Mouse (Mus musculus): ENCODE results near the gene Cyb5r3.

Cyb5r3 gene

GRCm38 (mm10) chr15:83169772-83170722, 2.3 kb downstream of the Cyb5r3 start:
- DNase-seq (ENCODE audit: low spot score) = no peak

GRCm38 (mm10) chr15:83168875-83169771, 3.3 kb downstream of the Cyb5r3 start:
- no peak for DNase-seq (ENCODE audit: low spot score)

DNA sequence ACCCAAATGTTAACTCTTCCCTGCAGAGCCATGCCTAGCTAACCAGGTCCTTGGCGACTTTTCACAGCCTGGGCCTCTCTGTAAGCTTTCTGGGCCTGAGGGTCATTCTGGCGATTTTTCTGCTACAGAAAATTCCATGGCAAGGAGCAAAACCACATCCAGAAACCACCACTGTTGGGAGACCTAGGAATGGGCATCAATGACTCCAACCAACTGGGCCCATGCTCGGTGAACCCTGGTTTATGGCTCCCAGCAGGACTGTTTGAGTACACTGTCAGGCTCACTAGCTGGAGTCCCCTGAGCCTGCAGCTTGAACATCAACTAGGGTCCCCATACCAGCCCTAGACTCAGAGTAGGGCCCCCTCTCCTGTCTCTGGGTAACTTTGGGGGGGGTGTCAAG, 4.1 kb downstream of the Cyb5r3 start:
- no peak for DNase-seq (ENCODE audit: low spot score)

- DNase-seq (ENCODE audit: low spot score) = no peak
Observed at GRCm38 (mm10) chr15:83167550-83168065, 4.8 kb downstream of the Cyb5r3 start.

DNA sequence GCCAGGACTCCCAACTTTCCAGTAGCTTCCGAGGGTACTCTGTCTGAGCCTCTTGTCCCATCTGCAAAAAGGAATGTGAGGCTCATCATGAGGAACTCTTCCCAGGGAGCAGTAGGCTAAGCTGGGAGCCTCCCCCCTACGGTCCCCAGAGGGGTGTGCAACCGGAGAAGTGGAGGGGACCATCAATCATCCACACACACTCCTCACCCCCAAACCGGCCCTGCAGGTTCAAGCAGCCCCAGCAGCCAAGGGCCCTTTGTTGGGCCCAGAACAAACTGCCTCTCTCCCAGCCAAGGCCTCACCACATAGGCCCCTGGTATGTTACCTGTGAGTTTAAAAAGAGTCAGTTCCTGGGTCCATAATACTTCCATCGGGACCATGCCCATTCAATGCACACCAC, 5.3 kb downstream of the Cyb5r3 start:
- DNase-seq (ENCODE audit: low spot score) = no peak

GRCm38 (mm10) chr15:83166642-83167041, 5.8 kb downstream of the Cyb5r3 start:
- DNase-seq (ENCODE audit: low spot score) = no peak

- no peak for DNase-seq (ENCODE audit: low spot score)
Observed at GRCm38 (mm10) chr15:83165526-83166315, 6.7 kb downstream of the Cyb5r3 start.

- no peak for DNase-seq (ENCODE audit: low spot score)
Observed at GRCm38 (mm10) chr15:83164971-83165471, 7.4 kb downstream of the Cyb5r3 start.

GRCm38 (mm10) chr15:83162818-83163485, 9.4 kb downstream of the Cyb5r3 start:
- no peak for DNase-seq (ENCODE audit: low spot score)

DNA sequence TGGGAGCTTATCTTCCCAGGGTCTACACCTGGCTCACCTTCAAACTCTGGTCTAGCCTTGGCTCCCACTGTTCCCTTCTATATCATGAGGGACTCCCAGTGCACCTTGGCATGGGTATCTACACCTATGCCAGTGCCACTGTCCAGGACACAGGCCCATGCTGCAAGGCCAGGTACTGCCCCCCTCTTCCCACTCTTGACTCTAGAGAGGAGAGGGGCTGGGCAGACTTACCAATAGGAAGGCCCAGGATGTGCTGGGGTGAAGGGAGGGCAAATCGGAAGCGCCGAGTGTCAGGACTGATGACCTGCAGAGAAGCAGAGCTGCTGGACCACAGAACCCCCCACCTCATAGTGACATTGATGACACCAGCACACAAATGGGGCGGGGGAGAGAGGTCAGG, 10.4 kb downstream of the Cyb5r3 start:
- DNase-seq (ENCODE audit: low spot score) = no peak

GRCm38 (mm10) chr15:83161062-83161748, 11.2 kb downstream of the Cyb5r3 start:
- DNase-seq (ENCODE audit: low spot score) = no peak

- DNase-seq (ENCODE audit: low spot score) = no peak
Observed at GRCm38 (mm10) chr15:83160561-83160960, 11.8 kb downstream of the Cyb5r3 start.

GRCm38 (mm10) chr15:83159823-83160222, 12.6 kb downstream of the Cyb5r3 start:
- no peak for DNase-seq (ENCODE audit: low spot score)

DNA sequence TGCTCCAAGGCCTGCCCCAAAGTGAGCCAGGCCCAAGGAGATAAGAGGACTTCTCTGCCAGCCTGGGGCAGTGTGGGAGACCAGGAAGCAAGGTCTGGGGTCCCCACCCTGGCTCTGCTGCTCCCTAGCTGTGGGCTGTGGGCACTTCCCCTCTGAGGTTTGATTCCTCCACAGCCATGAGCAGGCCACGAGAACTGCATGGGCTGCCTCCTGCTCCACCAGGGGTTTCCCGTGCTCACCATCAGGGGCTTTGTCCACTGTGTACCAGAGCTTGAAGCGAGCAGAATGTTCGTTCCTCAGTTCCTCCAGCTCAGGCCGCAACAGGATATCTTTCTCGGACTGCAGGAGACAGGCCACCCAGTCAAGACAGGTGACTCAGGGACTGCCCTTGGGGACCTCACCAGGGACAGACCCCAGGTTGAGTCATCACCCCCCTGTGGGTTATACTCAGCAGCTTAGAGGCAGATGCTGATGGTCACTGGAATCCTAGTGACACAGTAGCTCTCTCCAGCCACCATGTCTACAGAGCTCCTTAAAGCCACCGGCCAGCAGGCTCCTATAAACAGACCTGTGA, 13.7 kb downstream of the Cyb5r3 start:
- no peak for DNase-seq (ENCODE audit: low spot score)

DNA sequence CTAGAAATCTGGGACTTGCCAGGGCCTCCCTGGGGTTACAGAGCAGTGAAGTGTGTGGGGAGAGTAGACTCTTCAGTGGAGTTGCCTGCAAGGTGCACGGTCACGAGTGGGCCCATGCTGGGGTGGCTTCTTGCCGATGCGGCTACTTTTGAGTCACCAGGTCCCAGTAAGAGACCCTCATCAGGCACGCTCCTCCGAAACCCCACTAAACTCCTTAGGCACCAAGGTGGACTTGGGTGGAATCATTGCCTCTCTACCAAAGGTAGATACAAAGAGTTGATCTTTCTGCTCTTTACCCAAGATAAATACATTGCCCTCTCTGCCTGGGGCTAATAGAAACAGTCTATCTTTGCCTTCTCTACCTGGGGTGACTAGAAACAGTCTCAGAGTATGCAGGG, 14.7 kb downstream of the Cyb5r3 start:
- no peak for DNase-seq (ENCODE audit: low spot score)

GRCm38 (mm10) chr15:83156929-83157666, 15.3 kb downstream of the Cyb5r3 start:
- DNase-seq (ENCODE audit: low spot score) = peak; percentile 51

DNA sequence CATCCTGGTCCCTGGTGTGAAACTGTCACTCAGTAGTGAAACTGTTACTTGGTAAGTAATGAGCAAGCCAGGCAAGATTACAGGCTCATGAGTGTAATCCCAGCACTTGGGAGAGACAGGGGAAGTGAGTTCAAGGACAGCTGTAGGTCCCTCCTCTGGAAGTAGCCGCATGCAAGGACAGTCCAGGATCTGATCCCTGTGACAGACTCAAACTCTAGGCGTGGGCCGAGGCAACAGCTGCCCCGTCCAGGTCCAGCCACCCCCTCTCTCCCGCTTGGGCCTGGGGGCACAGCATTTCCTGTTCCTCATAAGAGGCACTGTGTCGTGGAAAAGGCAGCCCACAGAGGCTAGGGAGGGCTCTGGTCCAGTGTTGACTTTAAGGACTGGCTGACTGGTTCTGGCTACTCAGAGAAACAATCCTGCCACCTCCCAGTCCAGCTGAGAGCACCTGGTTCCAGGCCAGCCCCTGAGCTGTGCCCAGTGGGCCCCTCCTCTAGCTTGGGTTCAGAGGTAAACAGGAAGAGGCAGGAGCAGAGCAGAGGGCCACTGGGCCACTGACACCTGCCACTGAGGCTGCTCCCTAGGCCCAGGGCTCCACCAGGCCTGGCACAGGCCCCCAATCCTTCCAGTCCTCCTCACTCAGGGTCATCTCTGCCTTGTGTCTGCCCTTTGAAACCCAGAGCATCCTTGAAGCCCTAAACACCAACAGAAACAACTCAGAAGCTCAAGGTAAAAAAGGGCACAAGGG, 16.5 kb downstream of the Cyb5r3 start:
- DNase-seq (ENCODE audit: low spot score) = no peak

GRCm38 (mm10) chr15:83154309-83154708, 18.1 kb downstream of the Cyb5r3 start:
- DNase-seq (ENCODE audit: low spot score) = no peak

DNA sequence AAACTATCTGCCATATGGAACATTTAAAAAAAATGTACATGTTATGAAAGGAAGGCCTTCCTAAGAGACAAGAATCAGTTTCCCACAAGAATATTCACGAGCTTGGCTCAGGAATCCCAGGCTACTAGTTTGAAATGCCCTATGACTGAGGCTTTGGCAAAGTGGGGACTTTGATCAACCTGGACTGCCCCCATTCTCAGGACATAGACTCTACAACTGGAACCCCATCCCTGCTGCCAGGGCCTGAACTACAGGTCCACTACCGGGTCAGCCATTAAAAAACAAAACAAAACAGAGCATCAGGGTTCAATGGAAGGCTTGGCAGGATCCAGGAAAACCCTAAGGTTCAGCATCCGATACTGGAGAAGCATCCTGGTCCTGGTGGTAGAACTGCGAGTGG, 21.7 kb downstream of the Cyb5r3 start:
- no peak for DNase-seq (ENCODE audit: low spot score)
